Mouse (Mus musculus): ENCODE measurements around the gene Immp2l. TPM values are rescaled to one million over a fixed set of nuclear protein-coding genes. Genes with fewer than 3 reads are reported as not detected.

Immp2l gene
- polyA plus RNA-seq, 1 experiment from 2014 or later: 7.0 TPM

- H3K4me3 ChIP-seq (ENCODE audit: low read length): no peak overlapping the region
- H3K36me3 ChIP-seq (ENCODE audit: insufficient read depth, low read length): no peaks in the 10 kb centered on the region
- H3K4me2 ChIP-seq (replicated peaks; ENCODE audit: low read depth, low read length): no peak overlapping the region
- ATAC-seq (ENCODE audit: low FRiP score, low TSS enrichment): no peak
- H3K4me1 ChIP-seq (ENCODE audit: insufficient read depth, low read length): no peaks in the 10 kb centered on the region
- 77% methylated on average over 2 of the region's 2 CpGs for WGBS
- no peak overlapping the region for H3K9ac ChIP-seq (replicated peaks; ENCODE audit: low read length)
- no peaks in the 10 kb centered on the region for H3K9me3 ChIP-seq (ENCODE audit: low read length)
- H3K27me3 ChIP-seq (ENCODE audit: insufficient read depth, low read length): no peaks in the 10 kb centered on the region
- H3K27ac ChIP-seq (ENCODE audit: low read length): no peak overlapping the region
Measured at GRCm38 (mm10) chr12:41647675-41648074, 623.8 kb downstream of the Immp2l start.

- Histone ChIP-seq H3K9me3 (ENCODE audit: low read length) (no peaks in the 10 kb centered on the region), H3K4me1 (ENCODE audit: insufficient read depth, low read length) (no peaks in the 10 kb centered on the region), H3K27me3 (ENCODE audit: insufficient read depth, low read length) (no peaks in the 10 kb centered on the region), H3K36me3 (ENCODE audit: insufficient read depth, low read length) (no peaks in the 10 kb centered on the region), H3K4me2 (replicated peaks; ENCODE audit: low read depth, low read length) (no peak overlapping the region), H3K9ac (replicated peaks; ENCODE audit: low read length) (no peak overlapping the region), H3K27ac (ENCODE audit: low read length) (no peak overlapping the region), H3K4me3 (ENCODE audit: low read length) (no peak overlapping the region)
- ATAC-seq (ENCODE audit: low FRiP score, low TSS enrichment): no peak
- WGBS: 80% methylated on average over 8 of the region's 8 CpGs
Measured at GRCm38 (mm10) chr12:41649826-41650541, 626.1 kb downstream of the Immp2l start.

DNA sequence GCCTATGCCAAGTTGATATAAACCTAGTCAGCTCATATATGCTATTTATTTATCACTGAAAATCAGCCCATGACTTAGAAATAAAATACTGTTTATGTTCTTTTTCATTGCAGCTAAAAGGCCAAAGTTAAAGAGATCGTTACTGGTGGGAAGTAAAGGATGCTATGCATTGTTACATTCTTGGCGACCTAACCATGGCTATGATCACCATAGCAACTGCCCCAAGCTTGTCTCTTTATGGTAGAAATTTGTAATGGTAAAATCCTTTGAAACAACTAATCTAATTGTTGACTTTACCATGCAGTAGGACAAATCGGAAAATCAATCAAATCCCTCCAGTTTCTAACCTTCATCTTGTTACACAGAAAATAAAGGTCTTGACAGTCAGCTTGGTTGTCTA is 644.4 kb downstream of the Immp2l start:
- no peaks in the 10 kb centered on the region for H3K36me3 ChIP-seq (ENCODE audit: insufficient read depth, low read length)
- ATAC-seq (ENCODE audit: low FRiP score, low TSS enrichment): no peak
- no peak overlapping the region for H3K27ac ChIP-seq (ENCODE audit: low read length)
- no peak overlapping the region for H3K4me3 ChIP-seq (ENCODE audit: low read length)
- H3K27me3 ChIP-seq (ENCODE audit: insufficient read depth, low read length): no peaks in the 10 kb centered on the region
- no peak overlapping the region for H3K4me2 ChIP-seq (replicated peaks; ENCODE audit: low read depth, low read length)
- no peaks in the 10 kb centered on the region for H3K4me1 ChIP-seq (ENCODE audit: insufficient read depth, low read length)
- H3K9me3 ChIP-seq (ENCODE audit: low read length): no peaks in the 10 kb centered on the region
- no peak overlapping the region for H3K9ac ChIP-seq (replicated peaks; ENCODE audit: low read length)
- 83% methylated on average over 3 of the region's 3 CpGs for WGBS

DNA sequence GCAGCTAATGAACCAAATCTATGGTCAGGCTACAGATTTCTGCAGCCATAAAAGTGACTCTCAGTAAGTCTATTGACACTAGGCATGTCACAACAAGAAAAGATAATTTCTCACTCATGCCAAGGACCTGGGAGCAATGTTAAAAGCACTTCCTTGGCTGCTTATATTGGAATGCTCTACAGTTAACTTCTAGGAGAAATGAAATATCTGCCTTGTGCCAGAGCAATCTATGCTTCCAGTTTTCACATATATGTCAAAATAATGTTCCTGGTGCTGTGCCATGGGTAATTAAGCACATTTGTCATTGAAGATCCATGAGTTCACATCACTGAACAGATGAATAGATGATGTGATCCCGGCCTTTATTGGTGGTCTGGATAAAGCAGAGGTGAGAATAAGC is 645.6 kb downstream of the Immp2l start:
- H3K4me1 ChIP-seq (ENCODE audit: insufficient read depth, low read length): no peaks in the 10 kb centered on the region
- ATAC-seq (ENCODE audit: low FRiP score, low TSS enrichment): no peak
- 64% methylated on average over 1 of the region's 1 CpGs for WGBS
- H3K27me3 ChIP-seq (ENCODE audit: insufficient read depth, low read length): no peaks in the 10 kb centered on the region
- no peak overlapping the region for H3K9ac ChIP-seq (replicated peaks; ENCODE audit: low read length)
- no peaks in the 10 kb centered on the region for H3K9me3 ChIP-seq (ENCODE audit: low read length)
- no peak overlapping the region for H3K27ac ChIP-seq (ENCODE audit: low read length)
- no peak overlapping the region for H3K4me3 ChIP-seq (ENCODE audit: low read length)
- H3K36me3 ChIP-seq (ENCODE audit: insufficient read depth, low read length): no peaks in the 10 kb centered on the region
- no peak overlapping the region for H3K4me2 ChIP-seq (replicated peaks; ENCODE audit: low read depth, low read length)

GRCm38 (mm10) chr12:41674861-41675260 is 651.0 kb downstream of the Immp2l start:
- no peak overlapping the region for H3K4me2 ChIP-seq (replicated peaks; ENCODE audit: low read depth, low read length)
- H3K9ac ChIP-seq (replicated peaks; ENCODE audit: low read length): no peak overlapping the region
- no peak overlapping the region for H3K4me3 ChIP-seq (ENCODE audit: low read length)

DNA sequence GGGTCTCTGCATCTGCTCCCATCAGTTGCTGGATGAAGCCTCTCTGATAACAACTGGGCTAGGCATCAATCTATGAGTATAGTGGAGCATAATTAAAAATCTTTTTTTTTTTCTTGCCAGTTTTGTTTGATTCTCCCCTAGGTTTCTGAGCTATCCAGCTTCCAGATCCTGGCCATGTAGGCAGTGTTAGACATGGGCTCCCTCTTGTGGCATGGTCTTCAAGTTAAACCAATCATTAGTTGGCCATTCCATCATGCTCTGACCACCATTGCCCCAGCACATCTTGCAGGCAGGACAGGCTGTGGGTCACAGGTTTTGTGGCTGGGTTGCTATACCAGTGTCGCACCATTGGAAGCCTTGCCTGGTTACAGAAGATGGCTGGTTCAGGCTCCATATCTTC is 656.3 kb downstream of the Immp2l start:
- Histone ChIP-seq H3K4me1 (ENCODE audit: insufficient read depth, low read length) (no peaks in the 10 kb centered on the region), H3K9ac (replicated peaks; ENCODE audit: low read length) (no peak overlapping the region), H3K4me2 (replicated peaks; ENCODE audit: low read depth, low read length) (no peak overlapping the region), H3K9me3 (ENCODE audit: low read length) (no peaks in the 10 kb centered on the region), H3K4me3 (ENCODE audit: low read length) (no peak overlapping the region), H3K27me3 (ENCODE audit: insufficient read depth, low read length) (no peaks in the 10 kb centered on the region), H3K27ac (ENCODE audit: low read length) (no peak overlapping the region), H3K36me3 (ENCODE audit: insufficient read depth, low read length) (no peaks in the 10 kb centered on the region)
- no peak for ATAC-seq (ENCODE audit: low FRiP score, low TSS enrichment)
- 86% methylated on average over 1 of the region's 1 CpGs for WGBS

More at GRCm38 (mm10) chr12:41674861-41675260, 651.0 kb downstream of the Immp2l start:
- WGBS: 54% methylated on average over 2 of the region's 2 CpGs
- Histone ChIP-seq H3K27me3 (ENCODE audit: insufficient read depth, low read length) (no peaks in the 10 kb centered on the region), H3K36me3 (ENCODE audit: insufficient read depth, low read length) (no peaks in the 10 kb centered on the region), H3K9me3 (ENCODE audit: low read length) (no peaks in the 10 kb centered on the region), H3K4me1 (ENCODE audit: insufficient read depth, low read length) (no peaks in the 10 kb centered on the region), H3K27ac (ENCODE audit: low read length) (no peak overlapping the region)
- ATAC-seq (ENCODE audit: low FRiP score, low TSS enrichment): no peak

- Histone ChIP-seq H3K4me2 (replicated peaks; ENCODE audit: low read depth, low read length) (no peak overlapping the region), H3K4me1 (ENCODE audit: insufficient read depth, low read length) (no peaks in the 10 kb centered on the region), H3K27me3 (ENCODE audit: insufficient read depth, low read length) (no peaks in the 10 kb centered on the region), H3K27ac (ENCODE audit: low read length) (no peak overlapping the region), H3K4me3 (ENCODE audit: low read length) (no peak overlapping the region), H3K9me3 (ENCODE audit: low read length) (no peaks in the 10 kb centered on the region), H3K9ac (replicated peaks; ENCODE audit: low read length) (no peak overlapping the region), H3K36me3 (ENCODE audit: insufficient read depth, low read length) (no peaks in the 10 kb centered on the region)
- 50% methylated on average over 1 of the region's 1 CpGs for WGBS
- no peak for ATAC-seq (ENCODE audit: low FRiP score, low TSS enrichment)
Measured at GRCm38 (mm10) chr12:41682141-41682540, 658.3 kb downstream of the Immp2l start.

GRCm38 (mm10) chr12:41689809-41690208 is 665.9 kb downstream of the Immp2l start:
- Histone ChIP-seq H3K27me3 (ENCODE audit: insufficient read depth, low read length) (no peaks in the 10 kb centered on the region), H3K27ac (ENCODE audit: low read length) (no peak overlapping the region), H3K36me3 (ENCODE audit: insufficient read depth, low read length) (no peaks in the 10 kb centered on the region), H3K4me3 (ENCODE audit: low read length) (no peak overlapping the region), H3K9ac (replicated peaks; ENCODE audit: low read length) (no peak overlapping the region), H3K9me3 (ENCODE audit: low read length) (no peaks in the 10 kb centered on the region), H3K4me1 (ENCODE audit: insufficient read depth, low read length) (no peaks in the 10 kb centered on the region), H3K4me2 (replicated peaks; ENCODE audit: low read depth, low read length) (no peak overlapping the region)
- 89% methylated on average over 3 of the region's 3 CpGs for WGBS
- no peak for ATAC-seq (ENCODE audit: low FRiP score, low TSS enrichment)

DNA sequence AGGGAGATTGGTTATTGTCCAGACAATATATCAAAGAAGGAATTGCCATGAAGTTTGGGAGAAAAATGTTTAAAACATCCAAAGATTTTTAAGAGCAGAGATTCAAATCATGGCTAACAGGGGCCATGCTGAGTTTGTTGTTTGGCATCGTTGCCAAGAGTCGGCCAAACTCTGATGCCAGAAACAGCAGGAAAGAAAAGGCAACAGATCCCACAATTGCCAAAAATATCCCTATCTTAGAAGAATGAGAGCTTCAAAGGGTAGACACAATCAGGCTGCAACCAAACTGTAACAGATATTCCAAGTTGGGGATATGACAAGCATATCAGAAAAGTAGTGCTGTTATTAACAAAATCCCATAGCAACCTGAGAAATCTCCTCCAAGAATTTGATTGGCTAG is 686.7 kb downstream of the Immp2l start:
- 92% methylated on average over 2 of the region's 2 CpGs for WGBS
- H3K9me3 ChIP-seq (ENCODE audit: low read length): no peaks in the 10 kb centered on the region
- no peak for ATAC-seq (ENCODE audit: low FRiP score, low TSS enrichment)

GRCm38 (mm10) chr12:41716946-41717345 is 693.1 kb downstream of the Immp2l start:
- no peaks in the 10 kb centered on the region for H3K36me3 ChIP-seq (ENCODE audit: insufficient read depth, low read length)
- H3K9ac ChIP-seq (replicated peaks; ENCODE audit: low read length): no peak overlapping the region
- H3K4me1 ChIP-seq (ENCODE audit: insufficient read depth, low read length): no peaks in the 10 kb centered on the region
- no peaks in the 10 kb centered on the region for H3K27me3 ChIP-seq (ENCODE audit: insufficient read depth, low read length)
- no peak for ATAC-seq (ENCODE audit: low FRiP score, low TSS enrichment)
- H3K4me2 ChIP-seq (replicated peaks; ENCODE audit: low read depth, low read length): no peak overlapping the region
- peaks cover 7% of the 10 kb centered on the region; the same call in 1 of the 2 replicates for H3K9me3 ChIP-seq (ENCODE audit: low read length)
- WGBS: 52% methylated on average over 1 of the region's 1 CpGs
- H3K4me3 ChIP-seq (ENCODE audit: low read length): no peak overlapping the region
- no peak overlapping the region for H3K27ac ChIP-seq (ENCODE audit: low read length)

More for the DNA sequence above, 686.7 kb downstream of the Immp2l start:
- Histone ChIP-seq H3K9ac (replicated peaks; ENCODE audit: low read length) (no peak overlapping the region), H3K4me2 (replicated peaks; ENCODE audit: low read depth, low read length) (no peak overlapping the region), H3K27me3 (ENCODE audit: insufficient read depth, low read length) (no peaks in the 10 kb centered on the region), H3K4me1 (ENCODE audit: insufficient read depth, low read length) (no peaks in the 10 kb centered on the region), H3K27ac (ENCODE audit: low read length) (no peak overlapping the region), H3K36me3 (ENCODE audit: insufficient read depth, low read length) (no peaks in the 10 kb centered on the region), H3K4me3 (ENCODE audit: low read length) (no peak overlapping the region)
